Mouse (Mus musculus) stomach, embryonic 16.5 days (tissue): ENCODE measurements around the gene Keap1. TPM values are rescaled to one million over a fixed set of nuclear protein-coding genes. Genes with fewer than 3 reads are reported as not detected.

Experiments
- ATAC-seq: fragments of 200-750 bp; cut with Nextera tagmentation; 2 replicates; pipeline ENCODE4 v1.8.0; 2017; ENCODE audit warnings: moderate number of reproducible peaks, moderate TSS enrichment; ENCODE audit not compliant: insufficient read depth, low FRiP score
- H3K27ac ChIP-seq: fragments of 300-500 bp; sonication (generic); 2 replicates; pipeline ENCODE4 v1.5.1; 2014; ENCODE audit warnings: low read length
- H3K27me3 ChIP-seq: fragments of 300-500 bp; sonication (generic); 2 replicates; pipeline ENCODE4 v1.6.1; 2014; ENCODE audit warnings: low read length, control low read depth, mixed read lengths; ENCODE audit not compliant: control insufficient read depth, insufficient read depth
- H3K36me3 ChIP-seq: fragments of 300-500 bp; sonication (generic); 2 replicates; pipeline ENCODE4 v1.6.1; 2014; ENCODE audit warnings: low read length; ENCODE audit not compliant: control insufficient read depth, insufficient read depth
- H3K4me1 ChIP-seq: fragments of 300-500 bp; sonication (generic); 2 replicates; pipeline ENCODE4 v1.6.1; 2014; ENCODE audit warnings: low read length, control low read depth, mixed read lengths; ENCODE audit not compliant: control insufficient read depth, insufficient read depth
- H3K4me2 ChIP-seq: fragments of 300-500 bp; sonication (generic); 2 replicates; pipeline ENCODE4 v1.6.1; 2014; ENCODE audit warnings: low read depth, low read length, mixed read lengths
- H3K4me3 ChIP-seq: fragments of 300-500 bp; sonication (generic); replicated peaks from 2 replicates; pipeline ENCODE4 v1.5.1; 2014; ENCODE audit warnings: mild to moderate bottlenecking, low read length
- H3K9ac ChIP-seq: fragments of 300-500 bp; sonication (generic); 2 replicates; pipeline ENCODE4 v1.6.1; 2014; ENCODE audit warnings: low read length
- H3K9me3 ChIP-seq: fragments of 300-500 bp; sonication (generic); replicated peaks from 2 replicates; pipeline ENCODE4 v1.6.1; 2016; ENCODE audit warnings: low read length, control low read depth; ENCODE audit not compliant: control insufficient read depth
- WGBS: fragments of 180-500 bp; shearing (Covaris S2); extraction: QIAGEN DNeasy Blood & Tissue Kit; methylation state at CpG from one replicate; pipeline ENCODE4 v1.1.7; 2014; 5-methylcytosine and 5-hydroxymethylcytosine counted together
- polyA plus RNA-seq: library from polyadenylated mRNA; unstranded; fragments of >200 nt; fragmentation: Nextera tagmentation; extraction: Ambion mirVana; gene quantifications from 2 replicates; pipeline ENCODE4 v1.2.1, GENCODE M21; 2015

Keap1 gene
- polyA plus RNA-seq, 1 experiment from 2014 or later, result 52.5 TPM

- Histone ChIP-seq H3K27ac (no peak overlapping the region), H3K9me3 (no peaks in the 10 kb centered on the region), H3K4me2 (peak overlapping the region; percentile 66), H3K9ac (peak overlapping the region; percentile 69), H3K4me1 (peaks cover 16% of the 10 kb centered on the region; the same call in 1 of the 2 replicates), H3K27me3 (no peaks in the 10 kb centered on the region), H3K36me3 (no peaks in the 10 kb centered on the region), H3K4me3 (peak overlapping the region; percentile 48)
- WGBS, result 8% methylated on average over 34 of the region's 34 CpGs
- ATAC-seq, result peak; percentile 66
Measured at GRCm38 (mm10) chr9:21183905-21184413, 55.2 kb downstream of the Keap1 start.

- Histone ChIP-seq H3K9ac (no peak overlapping the region; the same call in 1 of the 2 replicates), H3K9me3 (no peaks in the 10 kb centered on the region), H3K27ac (no peak overlapping the region), H3K4me1 (peaks cover 16% of the 10 kb centered on the region; the same call in 1 of the 2 replicates), H3K27me3 (no peaks in the 10 kb centered on the region), H3K4me3 (no peak overlapping the region), H3K4me2 (peak overlapping the region; percentile 66), H3K36me3 (no peaks in the 10 kb centered on the region)
- no peak for ATAC-seq
- 84% methylated on average over 6 of the region's 6 CpGs for WGBS
Measured at GRCm38 (mm10) chr9:21183421-21183820, 55.7 kb downstream of the Keap1 start.

GRCm38 (mm10) chr9:21181421-21182220 is 57.5 kb downstream of the Keap1 start:
- no peaks in the 10 kb centered on the region for H3K27me3 ChIP-seq
- peak overlapping the region; percentile 48 for H3K4me3 ChIP-seq
- WGBS, result 6% methylated on average over 48 of the region's 48 CpGs
- no peaks in the 10 kb centered on the region for H3K9me3 ChIP-seq
- no peaks in the 10 kb centered on the region for H3K36me3 ChIP-seq
- peak overlapping the region; percentile 64 for H3K9ac ChIP-seq
- H3K4me1 ChIP-seq, result peaks cover 16% of the 10 kb centered on the region; the same call in 1 of the 2 replicates
- peak; percentile 51; the same call in 1 of the 2 replicates for ATAC-seq
- H3K27ac ChIP-seq, result no peak overlapping the region
- peak overlapping the region; percentile 58 for H3K4me2 ChIP-seq

GRCm38 (mm10) chr9:21180841-21181240 is 58.3 kb downstream of the Keap1 start:
- WGBS, result 50% methylated on average over 1 of the region's 1 CpGs
- H3K27me3 ChIP-seq, result no peaks in the 10 kb centered on the region
- no peak for ATAC-seq
- no peaks in the 10 kb centered on the region for H3K36me3 ChIP-seq
- H3K9me3 ChIP-seq, result no peaks in the 10 kb centered on the region
- H3K9ac ChIP-seq, result no peak overlapping the region; the same call in 1 of the 2 replicates
- no peak overlapping the region for H3K27ac ChIP-seq
- peaks cover 16% of the 10 kb centered on the region; the same call in 1 of the 2 replicates for H3K4me1 ChIP-seq
- H3K4me3 ChIP-seq, result no peak overlapping the region
- no peak overlapping the region for H3K4me2 ChIP-seq

- Histone ChIP-seq H3K27ac (no peak overlapping the region), H3K4me3 (no peak overlapping the region), H3K27me3 (no peaks in the 10 kb centered on the region), H3K9ac (no peak overlapping the region), H3K36me3 (no peaks in the 10 kb centered on the region), H3K4me2 (no peak overlapping the region), H3K9me3 (no peaks in the 10 kb centered on the region), H3K4me1 (peaks cover 16% of the 10 kb centered on the region; the same call in 1 of the 2 replicates)
- WGBS, result 44% methylated on average over 4 of the region's 4 CpGs
- ATAC-seq, result no peak
Measured at GRCm38 (mm10) chr9:21180402-21180801, 58.8 kb downstream of the Keap1 start.

Other genes with a start within 250 kb of the Keap1 start
- 131 and 141 TPM in 2 replicates for gene Mrpl4, start 236.6 kb downstream of the Keap1 start, polyA plus RNA-seq
- gene Icam1, start 223.4 kb downstream of the Keap1 start, polyA plus RNA-seq, result 15.0 and 16.3 TPM in 2 replicates
- 5.9 and 8.6 TPM in 2 replicates for gene Icam4, start 210.0 kb downstream of the Keap1 start, polyA plus RNA-seq
- 0.14 and 0.15 TPM in 2 replicates for gene Icam5, start 207.3 kb downstream of the Keap1 start, polyA plus RNA-seq
- gene Zglp1, start 172.3 kb downstream of the Keap1 start, polyA plus RNA-seq, result 0.46 and 0.89 TPM in 2 replicates
- 0.26 and 0.49 TPM in 2 replicates for gene Gm49373, start 166.3 kb downstream of the Keap1 start, polyA plus RNA-seq
- 48.7 and 49.7 TPM in 2 replicates for gene Fdx1l, start 165.7 kb downstream of the Keap1 start, polyA plus RNA-seq
- gene Gm38431, start 147.4 kb downstream of the Keap1 start, polyA plus RNA-seq, result 1.2 and 2.1 TPM in 2 replicates
- 40.3 and 40.8 TPM in 2 replicates for gene Raver1, start 147.4 kb downstream of the Keap1 start, polyA plus RNA-seq
- 16.7 and 18.2 TPM in 2 replicates for gene Tyk2, start 108.1 kb downstream of the Keap1 start, polyA plus RNA-seq
- gene Cdc37, start 89.4 kb downstream of the Keap1 start, polyA plus RNA-seq, result 250 TPM in 2 replicates
- 4.7 TPM in 2 replicates for gene Pde4a, start 73.6 kb downstream of the Keap1 start, polyA plus RNA-seq
- gene S1pr5, start 9.1 kb upstream of the Keap1 start, polyA plus RNA-seq, result 1.8 and 2.0 TPM in 2 replicates
- 53.3 and 55.7 TPM in 2 replicates for gene Atg4d, start 25.9 kb upstream of the Keap1 start, polyA plus RNA-seq
- gene Kri1, start 48.6 kb upstream of the Keap1 start, polyA plus RNA-seq, result 15.2 and 18.2 TPM in 2 replicates
- gene Cdkn2d, start 52.0 kb upstream of the Keap1 start, polyA plus RNA-seq, result 47.4 and 51.5 TPM in 2 replicates
- 77.7 and 86.3 TPM in 2 replicates for gene Ap1m2, start 73.0 kb upstream of the Keap1 start, polyA plus RNA-seq
- 116 and 130 TPM in 2 replicates for gene Slc44a2, start 81.3 kb upstream of the Keap1 start, polyA plus RNA-seq
- 144 and 147 TPM in 2 replicates for gene Ilf3, start 128.5 kb upstream of the Keap1 start, polyA plus RNA-seq
- gene Qtrt1, start 172.5 kb upstream of the Keap1 start, polyA plus RNA-seq, result 51.1 and 51.4 TPM in 2 replicates
- gene Dnm2, start 185.5 kb upstream of the Keap1 start, polyA plus RNA-seq, result 81.4 and 97.2 TPM in 2 replicates